Mouse (Mus musculus) liver, embryonic 14.5 days (tissue): Measurements from ENCODE around the gene Upk3b.

ENCODE experiments used
- CTCF ChIP-seq: IDR thresholded peaks from 2 replicates; pipeline ENCODE4 v1.5.1; 2016; ENCODE audit warnings: antibody characterized with exemption, low read depth, control low read depth
- EP300 ChIP-seq: IDR thresholded peaks from 2 replicates; pipeline ENCODE4 v1.6.1; 2016; ENCODE audit warnings: antibody characterized with exemption, low read depth

- TF ChIP-seq CTCF (peak; percentile 89), EP300 (no peak)
Observed at GRCm38 (mm10) chr5:136045987-136046386, 7.7 kb downstream of the Upk3b start.
